ENCODE assay signal across 9 mouse cellular contexts in the genomic region with DNA sequence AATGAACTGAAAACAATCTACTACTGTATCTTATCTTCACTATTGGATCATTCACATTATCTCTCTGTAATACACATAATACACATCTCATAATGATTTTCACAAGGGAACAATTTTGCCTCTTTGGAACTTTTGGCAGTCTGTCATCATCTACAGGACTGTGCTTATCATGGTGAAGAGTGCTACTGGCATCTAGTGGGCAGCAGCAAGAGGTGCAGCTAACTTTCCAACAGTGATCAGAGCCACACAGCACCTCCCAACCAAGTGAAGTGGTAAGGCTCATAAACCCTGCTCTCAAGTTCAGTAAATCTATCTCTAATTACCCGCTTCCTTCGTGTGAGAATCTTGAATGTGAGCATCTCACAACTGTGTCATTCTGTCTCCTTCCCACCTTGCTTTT. TPM values are rescaled to one million over a fixed set of nuclear protein-coding genes. Genes with fewer than 3 reads are reported as not detected.
DNase-seq lines count a peak whose midpoint lies in the region; ATAC-seq and TF ChIP-seq lines count a peak whose summit lies in the region.
"Had no signal": no experiment of that assay in that cellular context is flagged by ENCODE, and none has a peak within 500 bp of the region (broad histone marks: within the 10 kb centered on the region; RNA-seq: fewer than 3 reads in every experiment).

No protein-coding gene starts in this region.

- H3K36me3 ChIP-seq in limb, embryonic 12.5 days, result peaks cover 16% of the 10 kb centered on the region; the same call in 1 of the 2 replicates
- H3K36me3 ChIP-seq in midbrain, postnatal 0 days (ENCODE audit: insufficient read depth, low read length), result peaks cover 5% of the 10 kb centered on the region; the same call in 1 of the 2 replicates

- no peaks in the 10 kb centered on the region for H3K27me3 ChIP-seq in limb, embryonic 12.5 days
- no peaks in the 10 kb centered on the region for H3K27me3 ChIP-seq in midbrain, postnatal 0 days (ENCODE audit: insufficient read depth, low read length)

- TF ChIP-seq CTCF in midbrain, postnatal 0 days (IDR thresholded peaks at IDR 0.05), result peak; percentile 99

- WGBS in limb, embryonic 12.5 days, result 24% methylated on average over 2 of the region's 2 CpGs
- whole genome bisulfite sequencing in midbrain, postnatal 0 days, result 41% methylated on average over 2 of the region's 2 CpGs

- peak; percentile 94 for ATAC-seq in common myeloid progenitor, adult 5-6 weeks (replicated peaks; ENCODE audit: low read depth, poor library complexity, severe bottlenecking)
- peak; percentile 68 for ATAC-seq in limb, embryonic 12.5 days (ENCODE audit: insufficient number of reproducible peaks, insufficient read depth, low FRiP score, low TSS enrichment, low read depth)
- ATAC-seq in midbrain, postnatal 0 days (ENCODE audit: low FRiP score), result no peak

- DNase-seq in CD4-positive helper T cell, adult 2 months (ENCODE audit: low read depth, low spot score), result peak; percentile 30
- peak; percentile 52 for DNase-seq in R1 (ENCODE audit: low read depth, low spot score)
- DNase-seq in gastrocnemius, postnatal 10 days, result peak; percentile 17
- DNase-seq in kidney, adult 9 months, result peak; percentile 57
- peak; percentile 81 for DNase-seq in midbrain, postnatal 0 days (ENCODE audit: low spot score)
- DNase-seq in testis, postnatal 14 days (ENCODE audit: low spot score), result peak; percentile 15

- H3K9ac ChIP-seq in limb, embryonic 12.5 days (replicated peaks), result no peak overlapping the region
- no peak overlapping the region for H3K9ac ChIP-seq in midbrain, postnatal 0 days (replicated peaks; ENCODE audit: low read length, poor library complexity, severe bottlenecking)

- no peak overlapping the region for H3K4me2 ChIP-seq in limb, embryonic 12.5 days
- no peak overlapping the region for H3K4me2 ChIP-seq in midbrain, postnatal 0 days (ENCODE audit: low read depth, low read length, poor library complexity, severe bottlenecking)

- no peak overlapping the region for H3K4me3 ChIP-seq in limb, embryonic 12.5 days (replicated peaks)
- H3K4me3 ChIP-seq in midbrain, postnatal 0 days (ENCODE audit: low read depth, low read length), result no peak overlapping the region

- no peak overlapping the region for H3K27ac ChIP-seq in limb, embryonic 12.5 days
- no peak overlapping the region for H3K27ac ChIP-seq in midbrain, postnatal 0 days (ENCODE audit: low read depth, low read length)
- H3K27ac ChIP-seq: macrophage had no signal

- H3K4me1 ChIP-seq in limb, embryonic 12.5 days (replicated peaks), result no peaks in the 10 kb centered on the region; the same call in 1 of the 2 replicates
- H3K4me1 ChIP-seq in midbrain, postnatal 0 days (ENCODE audit: insufficient read depth, low read length), result no peaks in the 10 kb centered on the region

- H3K9me3 ChIP-seq in limb, embryonic 12.5 days, result no peaks in the 10 kb centered on the region
- no peaks in the 10 kb centered on the region for H3K9me3 ChIP-seq in midbrain, postnatal 0 days (ENCODE audit: low read length)

RNA-seq across cellular contexts. Expression of a gene that starts 44.2 kb away (rescaled TPM):
- 70.1 and 77.5 TPM in 2 replicates for total RNA-seq in common myeloid progenitor, adult 5-6 weeks (2017)
- total RNA-seq in gastrocnemius, postnatal 10 days (2021), result 10 to 100 TPM; 27.2 to 31.6 TPM
- polyA plus RNA-seq in limb, embryonic 12.5 days (2016; fragmentation: Nextera tagmentation; extraction: Ambion mirVana), result 44.4 and 50.6 TPM in 2 replicates
- 47.4 and 60.5 TPM in 2 replicates for total RNA-seq in midbrain, postnatal 0 days (2014; rRNA removed)
- polyA plus RNA-seq in midbrain, postnatal 0 days (2015; fragmentation: Nextera tagmentation; extraction: Ambion mirVana), result 101 and 129 TPM in 2 replicates

Comparison
In these comparisons a context has a peak if more than half of its experiments do, and no peak if none do; other contexts are left out.
1. DNase-seq: peak in every context shown above with its lines; median percentile 81 in midbrain, postnatal 0 days; 57 in kidney, adult 9 months; 52 in R1; 30 in CD4-positive helper T cell, adult 2 months; 17 in gastrocnemius, postnatal 10 days; 15 in testis, postnatal 14 days.